Mouse (Mus musculus) megakaryocyte, embryonic 14.5 days (primary cell): ENCODE data around the gene Tmc3. TPM values are rescaled to one million over a fixed set of nuclear protein-coding genes. Genes with fewer than 3 reads are reported as not detected.

ENCODE experiments used
- H3K27me3 ChIP-seq: replicated peaks from 2 replicates; pipeline ENCODE3; 2012; ENCODE audit warnings: inconsistent platforms
- H3K36me3 ChIP-seq: replicated peaks from 2 replicates; pipeline ENCODE3; 2012; ENCODE audit warnings: low read length, inconsistent platforms, mixed read lengths
- H3K4me1 ChIP-seq: 2 replicates; pipeline ENCODE4 v1.6.1; 2012; ENCODE audit warnings: inconsistent platforms
- H3K4me3 ChIP-seq: replicated peaks from 2 replicates; pipeline ENCODE3; 2012; ENCODE audit warnings: moderate library complexity, mild to moderate bottlenecking, inconsistent platforms
- H3K9me3 ChIP-seq: 2 replicates; pipeline ENCODE4 v1.6.1; 2012; ENCODE audit warnings: inconsistent platforms
- FLI1 ChIP-seq: IDR thresholded peaks from 2 replicates; pipeline ENCODE4 v1.6.1; 2012; ENCODE audit warnings: low read length, inconsistent platforms, mixed read lengths
- GATA1 ChIP-seq: IDR thresholded peaks from 3 replicates; pipeline ENCODE4 v1.6.1; 2012; ENCODE audit warnings: mixed read lengths, low read length, inconsistent platforms, borderline replicate concordance
- polyA plus RNA-seq: library from polyadenylated mRNA; stranded (reverse); fragments of >175 nt; gene quantifications from 2 replicates; pipeline ENCODE4 v1.2.3, GENCODE M21; 2012; ENCODE audit warnings: low replicate concordance; ENCODE audit not compliant: insufficient read depth

Tmc3 gene
- 0.15 TPM in 1 of 2 replicates, not detected in the other for polyA plus RNA-seq

GRCm38 (mm10) chr7:83584639-83585471 lies at the start of gene Tmc3:
TSS of gene Tmc3 (plus strand) at chr7:83584927.
- H3K4me3 ChIP-seq = no peak within 1 kb of the TSS
- H3K4me1 ChIP-seq = no peaks in the 10 kb centered on the region
- H3K9me3 ChIP-seq = peaks cover 5% of the 10 kb centered on the region
- no peaks in the 10 kb centered on the region for H3K36me3 ChIP-seq
- no peaks in the 10 kb centered on the region for H3K27me3 ChIP-seq
- TF ChIP-seq FLI1 = no peak

DNA sequence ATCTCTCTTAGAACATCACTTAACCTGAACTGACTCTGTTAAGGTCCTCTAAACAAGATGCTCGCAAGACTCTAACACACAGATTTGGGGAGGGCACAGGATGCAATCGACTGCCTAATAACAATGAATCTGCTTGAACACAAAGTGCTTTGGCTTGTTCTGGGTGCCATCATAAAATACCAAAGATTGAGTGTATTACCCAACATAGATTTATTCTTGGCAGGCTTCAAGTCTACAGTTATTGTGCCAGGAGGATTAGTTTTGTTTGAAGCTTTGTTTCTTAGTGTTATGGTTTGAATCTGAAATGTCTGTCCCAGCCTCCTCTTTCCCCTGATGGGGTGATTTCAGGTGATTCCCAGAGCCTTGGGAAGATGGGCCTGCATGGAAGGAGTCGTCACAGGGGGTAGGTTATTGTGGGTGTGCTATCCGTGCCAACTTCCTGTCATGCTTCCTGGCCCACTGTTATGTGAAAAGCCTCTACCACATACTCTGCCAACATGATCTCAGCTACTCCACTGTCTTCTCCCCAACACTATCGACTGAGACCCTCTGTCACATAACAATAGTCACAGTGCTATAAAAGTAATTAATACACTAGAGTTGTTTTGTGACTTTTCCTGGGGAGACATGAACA lies 43.1 kb upstream of the Tmc3 start:
- H3K9me3 ChIP-seq = no peaks in the 10 kb centered on the region
- no peaks in the 10 kb centered on the region for H3K36me3 ChIP-seq
- peaks cover 3% of the 10 kb centered on the region; the same call in 1 of the 2 replicates for H3K4me1 ChIP-seq
- H3K27me3 ChIP-seq = peaks cover 2% of the 10 kb centered on the region
- no peak overlapping the region for H3K4me3 ChIP-seq
- TF ChIP-seq FLI1 = no peak
- TF ChIP-seq GATA1 = no peak

DNA sequence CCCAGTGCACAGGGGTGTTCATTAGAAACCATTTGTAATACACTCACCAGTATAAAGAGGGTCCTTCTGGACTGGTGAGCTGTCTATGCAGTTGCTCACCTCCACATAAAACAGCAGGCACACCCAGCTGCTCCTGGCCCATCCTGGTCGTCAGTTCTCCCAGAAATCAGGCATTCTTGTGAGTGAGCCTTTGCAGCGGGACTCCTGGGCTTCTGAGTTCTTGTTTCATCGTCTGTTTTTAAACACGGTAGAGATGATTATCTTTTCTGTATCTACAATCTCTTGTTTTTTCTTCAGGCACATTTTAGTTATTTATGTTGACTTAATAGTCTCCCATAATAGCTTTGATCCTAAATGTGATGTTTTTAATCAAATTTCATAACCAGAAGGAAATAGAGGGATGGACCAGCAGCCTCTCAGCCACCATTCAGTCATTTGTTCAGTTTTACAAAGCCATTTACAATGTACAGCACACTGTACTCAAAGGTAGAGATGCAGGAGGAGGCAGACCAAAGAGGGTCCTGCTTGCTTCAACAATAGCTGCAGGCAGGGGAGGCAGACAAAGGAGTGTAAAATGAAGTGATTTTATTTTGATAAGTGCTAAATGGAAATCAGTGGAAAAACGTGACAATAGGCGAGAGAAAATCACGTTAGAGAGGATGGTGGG lies 35.9 kb upstream of the Tmc3 start:
- peaks cover 5% of the 10 kb centered on the region for H3K27me3 ChIP-seq
- no peaks in the 10 kb centered on the region for H3K36me3 ChIP-seq
- H3K4me3 ChIP-seq = no peak overlapping the region
- TF ChIP-seq FLI1 = no peak
- no peak for TF ChIP-seq GATA1
- H3K4me1 ChIP-seq = peaks cover 5% of the 10 kb centered on the region; the same call in 1 of the 2 replicates
- H3K9me3 ChIP-seq = no peaks in the 10 kb centered on the region

DNA sequence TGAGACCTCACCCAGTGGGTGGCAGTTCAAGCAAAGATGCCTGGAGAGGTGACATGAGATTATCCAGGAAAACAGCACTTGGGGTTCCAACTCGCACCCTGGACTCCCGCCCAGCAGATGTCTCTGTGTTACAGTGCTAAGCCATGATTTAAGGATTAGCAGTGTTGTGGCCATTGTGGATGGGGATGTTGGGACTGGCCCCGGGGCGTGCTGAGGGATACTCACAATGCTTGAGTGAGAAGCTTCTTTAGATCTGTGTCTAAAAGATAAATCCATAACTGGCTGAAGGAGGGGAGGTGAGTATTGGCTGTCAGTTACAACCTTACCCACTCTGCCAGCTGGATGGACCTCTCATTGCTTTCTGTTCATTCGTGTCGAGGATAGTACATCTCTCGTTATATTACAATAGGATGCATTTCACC lies 35.4 kb upstream of the Tmc3 start:
- Histone ChIP-seq H3K36me3 (no peaks in the 10 kb centered on the region), H3K27me3 (peaks cover 5% of the 10 kb centered on the region), H3K4me1 (peaks cover 11% of the 10 kb centered on the region), H3K4me3 (no peak overlapping the region), H3K9me3 (no peaks in the 10 kb centered on the region)
- TF ChIP-seq FLI1 (no peak), GATA1 (no peak)

DNA sequence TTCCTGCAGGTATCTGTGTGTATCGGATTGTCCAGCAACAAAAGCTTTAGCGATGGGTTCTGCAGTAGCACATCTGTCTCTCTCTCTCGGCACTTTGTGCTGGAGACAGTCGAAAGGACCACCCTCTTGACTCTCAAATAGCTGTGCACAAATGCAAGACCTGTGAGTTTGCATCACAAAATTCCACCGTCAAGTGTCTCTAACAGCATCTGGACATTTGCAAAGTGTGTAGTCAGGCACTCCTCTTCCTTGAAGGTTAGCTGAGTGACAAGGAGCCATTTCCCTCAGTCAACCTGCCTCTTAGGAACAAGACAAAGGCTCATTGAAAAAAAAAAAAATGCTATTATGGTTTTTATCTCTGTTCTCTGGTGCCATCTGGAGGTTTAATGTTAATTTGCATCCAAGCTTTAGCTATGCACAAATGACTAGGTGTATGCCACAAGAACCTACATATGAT lies 34.7 kb upstream of the Tmc3 start:
- Histone ChIP-seq H3K4me1 (peaks cover 16% of the 10 kb centered on the region), H3K36me3 (no peaks in the 10 kb centered on the region), H3K4me3 (no peak overlapping the region), H3K27me3 (peaks cover 5% of the 10 kb centered on the region), H3K9me3 (no peaks in the 10 kb centered on the region)
- no peak for TF ChIP-seq GATA1

- no peaks in the 10 kb centered on the region for H3K36me3 ChIP-seq
- H3K27me3 ChIP-seq = peaks cover 4% of the 10 kb centered on the region
- TF ChIP-seq FLI1 (no peak), GATA1 (no peak)
- H3K4me1 ChIP-seq = peaks cover 23% of the 10 kb centered on the region
- H3K9me3 ChIP-seq = no peaks in the 10 kb centered on the region
- H3K4me3 ChIP-seq = no peak overlapping the region
Measured at GRCm38 (mm10) chr7:83554477-83554876, 30.2 kb upstream of the Tmc3 start.

GRCm38 (mm10) chr7:83556488-83556887 lies 28.2 kb upstream of the Tmc3 start:
- no peaks in the 10 kb centered on the region for H3K9me3 ChIP-seq
- no peaks in the 10 kb centered on the region for H3K27me3 ChIP-seq
- no peak for TF ChIP-seq FLI1
- TF ChIP-seq GATA1 = no peak
- peaks cover 23% of the 10 kb centered on the region for H3K4me1 ChIP-seq
- H3K4me3 ChIP-seq = no peak overlapping the region
- no peaks in the 10 kb centered on the region for H3K36me3 ChIP-seq

GRCm38 (mm10) chr7:83558741-83559280 lies 25.9 kb upstream of the Tmc3 start:
- no peaks in the 10 kb centered on the region for H3K36me3 ChIP-seq
- TF ChIP-seq GATA1 (no peak), FLI1 (no peak)
- H3K4me1 ChIP-seq = peaks cover 21% of the 10 kb centered on the region
- H3K9me3 ChIP-seq = no peaks in the 10 kb centered on the region
- no peak overlapping the region for H3K4me3 ChIP-seq
- H3K27me3 ChIP-seq = no peaks in the 10 kb centered on the region

DNA sequence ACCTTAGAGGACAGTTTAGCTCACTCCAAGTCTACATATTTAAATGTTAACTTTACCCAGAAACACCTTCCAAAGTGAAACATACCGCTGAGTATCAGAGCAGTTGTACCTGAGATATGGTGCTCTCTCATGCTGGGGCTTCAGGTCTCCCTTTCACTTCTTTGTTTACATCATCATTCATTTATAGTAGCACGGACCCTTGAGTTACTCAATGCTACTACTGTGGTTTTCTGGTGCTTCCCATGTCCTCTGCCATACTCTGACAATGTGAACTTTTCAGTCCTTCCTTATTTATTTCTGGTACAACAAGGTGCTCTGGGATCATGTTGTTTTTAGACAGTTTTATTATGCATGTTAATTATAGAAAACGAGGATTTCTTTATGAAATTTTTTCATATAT lies 25.2 kb upstream of the Tmc3 start:
- TF ChIP-seq GATA1 (no peak), FLI1 (no peak)
- Histone ChIP-seq H3K27me3 (no peaks in the 10 kb centered on the region), H3K36me3 (no peaks in the 10 kb centered on the region), H3K4me1 (peaks cover 16% of the 10 kb centered on the region), H3K9me3 (no peaks in the 10 kb centered on the region), H3K4me3 (no peak overlapping the region)

- H3K9me3 ChIP-seq = no peaks in the 10 kb centered on the region
- TF ChIP-seq GATA1 (no peak), FLI1 (no peak)
- no peaks in the 10 kb centered on the region for H3K27me3 ChIP-seq
- H3K4me1 ChIP-seq = peaks cover 22% of the 10 kb centered on the region
- no peak overlapping the region for H3K4me3 ChIP-seq
- no peaks in the 10 kb centered on the region for H3K36me3 ChIP-seq
Measured at GRCm38 (mm10) chr7:83561849-83562248, 22.9 kb upstream of the Tmc3 start.
